Mouse (Mus musculus) small intestine, adult 2 months (tissue): ENCODE results near the gene Apoa2. TPM values are rescaled to one million over a fixed set of nuclear protein-coding genes. Genes with fewer than 3 reads are reported as not detected.

Source experiments
- H3K27ac ChIP-seq: fragments of 200-500 bp; 2 replicates; pipeline ENCODE4 v1.5.1; 2012; ENCODE audit warnings: low read depth, low read length, control low read depth, inconsistent platforms; ENCODE audit not compliant: insufficient read depth
- H3K27me3 ChIP-seq: fragments of 200-500 bp; 2 replicates; pipeline ENCODE4 v1.6.1; 2012; ENCODE audit warnings: mild to moderate bottlenecking, moderate library complexity, low read length, inconsistent platforms; ENCODE audit not compliant: control insufficient read depth, insufficient read depth
- H3K36me3 ChIP-seq: fragments of 200-500 bp; 2 replicates; pipeline ENCODE4 v1.6.1; 2012; ENCODE audit warnings: mild to moderate bottlenecking, low read length, control low read depth, inconsistent platforms; ENCODE audit not compliant: control insufficient read depth, insufficient read depth
- H3K4me1 ChIP-seq: fragments of 200-500 bp; 2 replicates; pipeline ENCODE4 v1.6.1; 2012; ENCODE audit warnings: low read length, inconsistent platforms, mixed read lengths; ENCODE audit not compliant: control insufficient read depth, insufficient read depth, insufficient read length
- H3K4me3 ChIP-seq: fragments of 200-500 bp; 2 replicates; pipeline ENCODE4 v1.5.1; 2012; ENCODE audit warnings: low read depth, mild to moderate bottlenecking, control low read depth, inconsistent platforms, low read length, moderate library complexity
- CTCF ChIP-seq: fragments of 200-500 bp; IDR thresholded peaks from 2 replicates; pipeline ENCODE4 v1.5.1; 2012; ENCODE audit warnings: low read depth, mild to moderate bottlenecking, control low read depth, inconsistent platforms, low read length, moderate library complexity, mixed read lengths; ENCODE audit not compliant: insufficient replicate concordance, insufficient read length; ENCODE audit errors: extremely low read depth
- POLR2A ChIP-seq: fragments of 200-500 bp; IDR thresholded peaks from 2 replicates; pipeline ENCODE4 v1.6.1; 2012; ENCODE audit warnings: low read depth, mild to moderate bottlenecking, control low read depth, inconsistent platforms, low read length, moderate library complexity
- WGBS: fragments of 180-500 bp; shearing (Covaris S2); methylation state at CpG from one replicate; pipeline ENCODE4 v1.1.7; 2018; 5-methylcytosine and 5-hydroxymethylcytosine counted together
- polyA plus RNA-seq: library from polyadenylated mRNA; depleted of rRNA; stranded (reverse); fragments of >200 nt; gene quantifications from 2 replicates; pipeline ENCODE4 v1.2.3, GENCODE M21; 2012

Gene Apoa2
- polyA plus RNA-seq, 1 experiment, result not detected

GRCm38 (mm10) chr1:171193911-171194830 is 30.7 kb upstream of the Apoa2 start:
- WGBS, result 60% methylated on average over 11 of the region's 11 CpGs
- Histone ChIP-seq H3K4me1 (peaks cover 13% of the 10 kb centered on the region), H3K27me3 (peaks cover 25% of the 10 kb centered on the region), H3K36me3 (no peaks in the 10 kb centered on the region), H3K27ac (no peak overlapping the region), H3K4me3 (no peak overlapping the region)
- no peak for TF ChIP-seq CTCF
- no peak for TF ChIP-seq POLR2A

- no peaks in the 10 kb centered on the region for H3K36me3 ChIP-seq
- peaks cover 16% of the 10 kb centered on the region for H3K4me1 ChIP-seq
- peaks cover 25% of the 10 kb centered on the region for H3K27me3 ChIP-seq
- TF ChIP-seq CTCF (no peak), POLR2A (no peak)
- H3K4me3 ChIP-seq, result peak overlapping the region; percentile 60
- 21% methylated on average over 20 of the region's 20 CpGs for WGBS
- H3K27ac ChIP-seq, result no peak overlapping the region
Observed at GRCm38 (mm10) chr1:171195046-171195822, 29.6 kb upstream of the Apoa2 start.

- Histone ChIP-seq H3K27me3 (peaks cover 25% of the 10 kb centered on the region), H3K27ac (no peak within 1 kb of the TSS), H3K4me3 (peak within 1 kb of the TSS; percentile 60), H3K36me3 (no peaks in the 10 kb centered on the region), H3K4me1 (peaks cover 16% of the 10 kb centered on the region)
- TF ChIP-seq CTCF (no peak), POLR2A (peak; percentile 52)
- WGBS, result 1% methylated on average over 33 of the region's 33 CpGs
Observed at GRCm38 (mm10) chr1:171195887-171196397, 28.9 kb upstream of the Apoa2 start, which contains the start of gene Pcp4l1. Gene Pcp4l1, minus strand, starts transcription at chr1:171196268.

GRCm38 (mm10) chr1:171199532-171199931 is 25.3 kb upstream of the Apoa2 start:
- 23% methylated on average over 1 of the region's 1 CpGs for WGBS
- Histone ChIP-seq H3K36me3 (no peaks in the 10 kb centered on the region), H3K4me1 (peaks cover 13% of the 10 kb centered on the region), H3K4me3 (no peak overlapping the region), H3K27ac (peak overlapping the region; percentile 88), H3K27me3 (peaks cover 14% of the 10 kb centered on the region)
- no peak for TF ChIP-seq POLR2A
- no peak for TF ChIP-seq CTCF

- peaks cover 11% of the 10 kb centered on the region for H3K4me1 ChIP-seq
- 71% methylated on average over 1 of the region's 1 CpGs for WGBS
- H3K36me3 ChIP-seq, result no peaks in the 10 kb centered on the region
- TF ChIP-seq POLR2A (no peak), CTCF (no peak)
- no peak overlapping the region for H3K4me3 ChIP-seq
- H3K27ac ChIP-seq, result 0 out of 2 replicates have a peak overlapping the region, but pooled peaks have one; percentile 2
- peaks cover 5% of the 10 kb centered on the region; the same call in 1 of the 2 replicates for H3K27me3 ChIP-seq
Observed at GRCm38 (mm10) chr1:171200769-171201168, 24.1 kb upstream of the Apoa2 start.

- Histone ChIP-seq H3K27me3 (no peaks in the 10 kb centered on the region), H3K27ac (0 out of 2 replicates have a peak overlapping the region, but pooled peaks have one; percentile 17), H3K4me1 (peaks cover 8% of the 10 kb centered on the region; the same call in 1 of the 2 replicates), H3K36me3 (no peaks in the 10 kb centered on the region), H3K4me3 (no peak overlapping the region)
- TF ChIP-seq POLR2A (no peak), CTCF (no peak)
- 28% methylated on average over 11 of the region's 11 CpGs for WGBS
Observed at GRCm38 (mm10) chr1:171203471-171204248, 21.2 kb upstream of the Apoa2 start.
